Mouse (Mus musculus): Measurements from ENCODE around the gene Cyp1b1. TPM values are rescaled to one million over a fixed set of nuclear protein-coding genes. Genes with fewer than 3 reads are reported as not detected.

The Cyp1b1 gene
- polyA plus RNA-seq, 1 experiment = not detected

GRCm38 (mm10) chr17:79728585-79729503 is 14.0 kb upstream of the Cyp1b1 start:
- TF ChIP-seq GATA1 (IDR thresholded peaks at IDR 0.05; ENCODE audit: low read length) = no peak

GRCm38 (mm10) chr17:79728053-79728584 is 13.3 kb upstream of the Cyp1b1 start:
- no peak for TF ChIP-seq GATA1 (IDR thresholded peaks at IDR 0.05; ENCODE audit: low read length)

- no peak for TF ChIP-seq GATA1 (IDR thresholded peaks at IDR 0.05; ENCODE audit: low read length)
Measured at GRCm38 (mm10) chr17:79726613-79727012, 11.8 kb upstream of the Cyp1b1 start.

- TF ChIP-seq GATA1 (IDR thresholded peaks at IDR 0.05; ENCODE audit: low read length) = no peak
Measured at GRCm38 (mm10) chr17:79720681-79721080, 5.8 kb upstream of the Cyp1b1 start.

GRCm38 (mm10) chr17:79715649-79716143 is 835 bp upstream of the Cyp1b1 start:
- no peak for TF ChIP-seq GATA1 (IDR thresholded peaks at IDR 0.05; ENCODE audit: low read length)

GRCm38 (mm10) chr17:79714368-79714895 is 429 bp downstream of the Cyp1b1 start:
- no peak for TF ChIP-seq GATA1 (IDR thresholded peaks at IDR 0.05; ENCODE audit: low read length)

GRCm38 (mm10) chr17:79713643-79714367 is 1.1 kb downstream of the Cyp1b1 start:
- no peak for TF ChIP-seq GATA1 (IDR thresholded peaks at IDR 0.05; ENCODE audit: low read length)

GRCm38 (mm10) chr17:79713276-79713642 is 1.6 kb downstream of the Cyp1b1 start:
- TF ChIP-seq GATA1 (IDR thresholded peaks at IDR 0.05; ENCODE audit: low read length) = no peak

GRCm38 (mm10) chr17:79712536-79712935 is 2.3 kb downstream of the Cyp1b1 start:
- TF ChIP-seq GATA1 (IDR thresholded peaks at IDR 0.05; ENCODE audit: low read length) = no peak

GRCm38 (mm10) chr17:79711944-79712343 is 2.9 kb downstream of the Cyp1b1 start:
- TF ChIP-seq GATA1 (IDR thresholded peaks at IDR 0.05; ENCODE audit: low read length) = no peak

GRCm38 (mm10) chr17:79710246-79710842 is 4.5 kb downstream of the Cyp1b1 start:
- TF ChIP-seq GATA1 (IDR thresholded peaks at IDR 0.05; ENCODE audit: low read length) = no peak

GRCm38 (mm10) chr17:79709718-79710117 is 5.1 kb downstream of the Cyp1b1 start:
- no peak for TF ChIP-seq GATA1 (IDR thresholded peaks at IDR 0.05; ENCODE audit: low read length)

GRCm38 (mm10) chr17:79708168-79708567 is 6.7 kb downstream of the Cyp1b1 start:
- no peak for TF ChIP-seq GATA1 (IDR thresholded peaks at IDR 0.05; ENCODE audit: low read length)

GRCm38 (mm10) chr17:79705671-79706455 is 9.0 kb downstream of the Cyp1b1 start:
- TF ChIP-seq GATA1 (IDR thresholded peaks at IDR 0.05; ENCODE audit: low read length) = no peak

GRCm38 (mm10) chr17:79700871-79701270 is 14.0 kb downstream of the Cyp1b1 start:
- TF ChIP-seq GATA1 (IDR thresholded peaks at IDR 0.05; ENCODE audit: low read length) = no peak

All from G1E-ER4 (cell line).